Mouse (Mus musculus) embryo, embryonic 10 days (tissue): Measurements from ENCODE around the gene Rbm38.

Experiments used
- DNase-seq: peaks from one replicate; pipeline ENCODE4 v3.0.0-alpha.2; 2015; ENCODE audit warnings: low spot score

The Rbm38 gene

GRCm38 (mm10) chr2:173058263-173058662, 38.0 kb downstream of the Rbm38 start:
- DNase-seq, result no peak

- no peak for DNase-seq
Measured at GRCm38 (mm10) chr2:173060450-173060849, 40.2 kb downstream of the Rbm38 start.

GRCm38 (mm10) chr2:173061443-173062351, 41.4 kb downstream of the Rbm38 start:
- DNase-seq, result no peak

GRCm38 (mm10) chr2:173063219-173063618, 42.9 kb downstream of the Rbm38 start:
- DNase-seq, result no peak

- no peak for DNase-seq
Measured at GRCm38 (mm10) chr2:173064864-173065263, 44.6 kb downstream of the Rbm38 start.

- DNase-seq, result no peak
Measured at GRCm38 (mm10) chr2:173072948-173073347, 52.6 kb downstream of the Rbm38 start.

- no peak for DNase-seq
Measured at GRCm38 (mm10) chr2:173073666-173074065, 53.4 kb downstream of the Rbm38 start.

GRCm38 (mm10) chr2:173076921-173077320, 56.6 kb downstream of the Rbm38 start:
- DNase-seq, result no peak

GRCm38 (mm10) chr2:173079766-173080549, 59.7 kb downstream of the Rbm38 start:
- DNase-seq, result no peak

- DNase-seq, result peak; percentile 92
Measured at GRCm38 (mm10) chr2:173080785-173081241, 60.5 kb downstream of the Rbm38 start.

- DNase-seq, result no peak
Measured at GRCm38 (mm10) chr2:173082706-173083105, 62.4 kb downstream of the Rbm38 start.

- no peak for DNase-seq
Measured at GRCm38 (mm10) chr2:173083106-173083505, 62.8 kb downstream of the Rbm38 start.

GRCm38 (mm10) chr2:173083712-173084475, 63.6 kb downstream of the Rbm38 start:
- peak; percentile 74 for DNase-seq
